Mouse (Mus musculus): ENCODE data around the gene Cdh6.

The Cdh6 gene

DNA sequence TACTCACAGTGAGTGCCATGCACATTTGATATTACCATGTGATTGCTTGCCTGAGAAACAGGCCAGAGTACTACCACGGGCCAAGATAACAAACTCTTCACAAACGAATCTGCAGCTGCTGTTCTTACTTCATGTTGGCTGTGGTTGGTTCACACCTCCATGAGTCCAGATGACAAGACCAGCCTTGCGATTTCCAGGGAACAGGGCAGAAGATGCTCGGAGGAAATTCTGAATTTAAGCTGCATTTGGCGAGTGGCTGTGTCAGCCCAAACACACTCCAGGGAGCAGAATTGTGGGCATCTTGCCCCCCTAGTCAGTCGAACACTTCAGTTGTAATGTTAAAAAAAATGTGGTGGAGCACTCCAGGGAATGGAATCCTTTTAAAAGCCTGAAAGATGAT lies 18.1 kb downstream of the Cdh6 start:
- no peak for DNase-seq

GRCm38 (mm10) chr15:13141983-13142382 lies 31.5 kb downstream of the Cdh6 start:
- DNase-seq, result no peak

- no peak for DNase-seq
Observed at GRCm38 (mm10) chr15:13139662-13140061, 33.8 kb downstream of the Cdh6 start.

GRCm38 (mm10) chr15:13137166-13137565 lies 36.3 kb downstream of the Cdh6 start:
- DNase-seq, result no peak

GRCm38 (mm10) chr15:13134086-13134485 lies 39.4 kb downstream of the Cdh6 start:
- no peak for DNase-seq

DNA sequence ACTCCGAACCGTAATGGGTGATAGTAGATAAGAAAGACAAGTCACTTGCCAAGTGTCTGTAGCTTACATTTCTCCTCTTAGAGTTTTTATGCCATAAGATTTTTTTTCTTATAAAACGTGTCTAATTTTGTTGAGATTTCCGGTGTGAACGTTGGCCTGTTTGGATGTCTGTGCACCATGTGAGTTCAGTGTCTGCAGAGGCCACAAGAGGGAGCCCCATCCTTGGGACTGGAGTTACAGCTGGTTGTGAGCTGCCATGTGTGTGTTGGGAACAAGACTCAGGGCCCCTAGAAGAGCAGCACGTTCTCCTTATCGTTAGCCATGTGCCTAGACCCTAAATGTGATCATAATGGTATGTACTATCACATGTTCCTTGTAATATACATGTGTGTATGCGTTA lies 40.1 kb downstream of the Cdh6 start:
- DNase-seq, result no peak

- no peak for DNase-seq
Observed at GRCm38 (mm10) chr15:13132493-13132892, 41.0 kb downstream of the Cdh6 start.

- no peak for DNase-seq
Observed at GRCm38 (mm10) chr15:13130246-13130645, 43.2 kb downstream of the Cdh6 start.

DNA sequence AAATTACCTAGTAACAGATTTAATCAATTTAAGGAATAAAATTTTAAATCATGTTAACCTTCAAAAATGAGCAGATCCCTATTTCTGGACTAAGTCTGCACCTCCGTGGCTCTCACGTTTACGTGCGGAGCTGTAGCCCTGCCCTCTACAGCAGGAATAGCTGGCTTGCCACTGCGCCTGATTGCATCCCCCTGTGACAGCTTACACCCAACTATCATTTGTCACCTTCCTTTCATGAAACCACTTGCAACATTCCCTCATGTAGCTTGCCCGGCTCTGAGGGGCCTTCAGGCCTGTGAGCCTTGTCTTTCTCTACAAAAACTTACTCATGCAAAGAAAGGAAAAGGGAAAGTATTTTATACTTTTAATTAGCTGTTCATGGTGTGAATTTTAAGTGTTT lies 73.1 kb downstream of the Cdh6 start:
- DNase-seq, result no peak

DNA sequence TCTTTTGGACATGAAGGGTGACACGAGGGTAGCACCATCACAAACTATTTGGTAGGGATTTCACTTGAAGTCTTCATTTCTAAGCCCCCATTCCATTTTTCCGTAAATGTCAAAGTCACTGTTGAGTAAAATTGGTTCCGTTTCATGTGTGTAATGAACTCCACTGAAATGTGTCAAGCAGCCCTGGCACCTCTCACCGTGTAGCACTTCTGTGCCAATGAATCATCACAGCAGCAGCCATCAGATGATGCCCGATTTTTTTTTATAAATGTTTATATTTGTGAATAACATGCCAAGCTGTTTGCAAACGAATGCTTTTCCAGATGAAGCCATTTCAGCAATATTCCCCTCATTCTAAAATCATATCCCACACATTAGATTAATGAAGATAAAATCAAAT lies 75.6 kb downstream of the Cdh6 start:
- DNase-seq, result no peak

DNA sequence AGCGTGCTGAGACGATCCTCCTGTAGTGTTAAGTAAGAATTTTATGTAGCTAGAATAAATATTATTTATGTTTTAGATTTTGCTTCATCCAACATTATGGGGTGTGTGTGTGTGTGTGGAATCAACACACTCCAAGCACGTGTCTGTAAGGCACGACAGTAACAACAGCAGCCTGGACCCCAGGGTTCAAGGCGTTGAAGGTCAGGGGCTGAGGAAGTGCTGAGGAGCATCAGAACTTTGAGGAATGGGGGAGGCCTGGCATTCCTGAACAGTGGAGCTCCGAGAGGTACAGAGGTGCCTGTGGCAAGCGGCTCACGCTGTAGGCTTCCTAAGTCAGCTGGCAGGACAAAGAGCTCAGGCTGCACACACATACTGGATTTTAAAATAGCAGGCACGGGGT lies 78.1 kb downstream of the Cdh6 start:
- DNase-seq, result no peak

DNA sequence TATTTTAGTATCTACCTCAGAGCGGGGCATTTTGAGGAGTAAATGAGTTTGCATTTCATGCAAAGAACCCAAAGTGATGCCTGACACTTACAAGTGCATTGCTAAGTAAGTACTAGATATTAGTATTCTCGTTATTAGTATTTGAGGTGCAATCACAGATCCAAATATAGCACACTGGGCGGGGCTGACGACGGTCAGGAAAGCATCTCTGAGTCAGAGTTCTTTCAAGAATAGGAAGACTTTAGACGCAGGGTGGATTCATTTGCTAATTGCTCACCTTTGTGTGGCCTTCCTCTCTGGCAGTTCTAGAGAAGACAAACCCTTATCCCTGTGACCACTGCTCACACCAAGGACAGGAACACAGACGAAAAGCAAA lies 78.6 kb downstream of the Cdh6 start:
- DNase-seq, result no peak

- DNase-seq, result no peak
Observed at GRCm38 (mm10) chr15:13093954-13094880, 79.3 kb downstream of the Cdh6 start.

DNA sequence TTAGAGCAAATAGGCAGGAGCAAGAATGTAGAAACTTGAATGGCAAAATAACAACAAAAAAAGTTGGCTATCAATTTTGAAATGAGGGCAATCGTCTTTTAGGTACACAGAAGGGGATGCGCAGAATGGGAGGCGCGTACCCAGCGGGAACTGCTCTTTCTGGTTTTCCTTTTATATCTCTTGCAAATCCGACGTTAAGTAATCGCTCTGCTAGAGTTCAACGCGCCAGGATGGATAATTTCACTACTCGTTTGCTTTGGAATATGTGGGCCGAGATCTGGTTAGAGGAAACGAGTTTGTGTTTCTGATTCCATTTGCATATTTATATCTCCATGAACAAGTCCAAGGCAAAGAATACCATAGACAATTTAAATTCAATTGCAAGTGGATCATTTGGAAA lies 81.4 kb downstream of the Cdh6 start:
- no peak for DNase-seq

- DNase-seq, result peak; percentile 73
Observed at GRCm38 (mm10) chr15:13088504-13089058, 84.9 kb downstream of the Cdh6 start.

DNA sequence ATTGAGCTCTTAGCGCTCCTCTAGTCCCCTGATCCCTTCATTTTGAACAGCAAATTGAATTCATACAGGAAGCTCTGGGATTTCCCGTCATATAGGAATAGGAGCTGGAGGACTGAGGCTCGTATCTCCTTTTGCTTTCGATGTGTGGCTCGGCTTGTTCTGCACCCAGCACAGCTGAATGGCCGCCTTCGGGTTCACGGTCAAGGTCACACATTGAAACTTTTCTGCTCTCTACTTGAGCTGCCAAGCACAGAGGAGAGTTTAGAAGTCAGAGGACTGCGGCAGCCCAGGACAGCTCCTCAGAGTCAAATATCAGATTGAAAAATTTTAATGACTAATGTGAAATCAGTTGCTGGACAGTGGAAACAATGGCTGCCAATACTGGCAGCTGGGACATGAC lies 88.7 kb downstream of the Cdh6 start:
- no peak for DNase-seq

DNA sequence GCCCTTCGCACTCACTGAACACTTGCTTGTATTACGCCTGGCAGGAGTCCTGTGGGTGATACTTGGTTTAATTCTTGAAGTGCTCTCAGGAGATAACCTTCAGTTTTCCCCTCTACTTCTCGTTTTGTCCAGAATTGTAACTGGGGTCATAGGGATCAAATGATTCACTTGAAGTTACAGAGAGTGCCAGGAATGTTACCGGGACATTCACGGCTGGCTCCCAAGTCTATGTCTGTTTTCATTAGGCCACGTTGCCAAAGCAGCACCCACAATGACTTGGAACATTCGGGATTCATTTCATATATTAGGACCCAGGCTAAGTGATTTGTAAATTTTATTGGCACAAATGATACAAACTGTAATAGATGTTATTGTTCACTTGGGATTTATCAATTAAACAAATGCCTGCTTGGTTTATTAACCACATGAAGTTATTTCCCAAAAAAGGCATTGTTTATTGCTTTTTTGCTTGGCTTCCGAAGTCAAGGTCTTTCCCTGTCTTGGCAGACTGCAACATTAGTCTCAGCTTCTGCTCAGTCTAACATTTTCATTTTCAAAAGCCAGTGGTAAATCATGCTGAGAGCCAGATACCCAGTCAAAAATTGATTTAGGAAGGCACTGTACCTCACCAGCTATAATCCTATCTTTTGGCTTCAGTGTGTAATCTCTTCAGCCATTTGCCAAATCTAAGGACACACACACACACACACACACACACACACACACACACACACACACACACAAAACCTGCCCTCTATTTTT lies 96.4 kb downstream of the Cdh6 start:
- DNase-seq, result no peak

- DNase-seq, result no peak
Observed at GRCm38 (mm10) chr15:13074047-13074446, 99.4 kb downstream of the Cdh6 start.

GRCm38 (mm10) chr15:13068213-13068516 lies 105.3 kb downstream of the Cdh6 start:
- no peak for DNase-seq

DNA sequence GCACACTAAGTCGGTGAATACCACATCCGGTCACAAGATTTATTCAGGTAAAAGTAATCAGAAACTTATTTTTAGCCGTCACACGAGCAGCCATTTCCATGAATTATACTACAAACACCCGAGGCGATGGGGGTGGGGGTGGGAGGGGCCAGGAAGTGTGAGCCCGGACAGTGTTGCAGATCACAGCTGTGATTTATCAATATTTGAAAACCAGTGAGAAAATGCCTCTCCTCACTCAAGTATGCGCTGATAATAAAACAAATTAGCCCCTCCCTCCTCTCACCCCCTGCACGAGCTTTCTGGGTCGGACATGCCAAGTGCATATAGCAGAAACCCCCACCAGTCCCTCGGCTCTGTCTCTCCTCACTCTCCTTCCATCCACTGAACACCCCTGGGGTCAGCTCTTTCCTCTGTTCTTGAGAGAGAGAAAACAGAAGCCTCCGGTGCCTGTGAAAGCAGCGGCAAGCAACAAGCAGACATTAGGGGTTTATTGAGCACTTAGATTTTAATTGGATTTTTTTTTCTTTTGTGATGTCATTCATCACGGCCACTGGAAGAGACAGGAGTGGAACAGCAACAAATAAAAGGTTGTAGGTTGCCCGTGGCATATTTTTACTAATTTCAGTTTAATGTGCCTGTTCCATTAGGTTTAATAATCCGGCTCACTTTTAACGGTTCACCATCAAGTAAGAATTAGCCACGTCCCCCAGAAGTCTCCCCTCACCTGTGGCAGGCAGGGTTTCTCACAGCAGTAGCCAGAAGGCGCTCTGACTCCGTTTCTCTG lies 105.9 kb downstream of the Cdh6 start:
- no peak for DNase-seq

GRCm38 (mm10) chr15:13066765-13067164 lies 106.7 kb downstream of the Cdh6 start:
- no peak for DNase-seq

- no peak for DNase-seq
Observed at GRCm38 (mm10) chr15:13063633-13064032, 109.8 kb downstream of the Cdh6 start.

DNA sequence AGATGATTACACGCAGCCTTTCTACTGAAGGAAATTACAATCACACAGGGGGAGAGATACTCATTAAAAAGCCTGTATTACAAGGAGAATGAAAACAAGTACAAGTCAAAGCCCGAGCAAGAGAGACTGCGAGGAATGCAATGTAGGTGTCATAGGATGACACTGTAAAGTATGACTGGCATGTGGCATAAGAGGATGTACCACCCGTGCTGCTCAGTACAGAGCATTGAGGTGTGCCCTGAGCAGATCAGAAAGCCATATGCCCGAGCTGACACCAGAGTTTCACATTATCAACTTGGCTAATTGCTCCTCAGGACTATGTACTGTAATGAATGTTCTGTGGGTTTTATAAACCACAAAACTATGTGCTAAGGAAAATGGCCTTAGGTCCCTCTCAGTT lies 115.7 kb downstream of the Cdh6 start:
- no peak for DNase-seq

Data from right cerebral cortex, postnatal 4 days (tissue).